Mouse (Mus musculus): ENCODE data around the gene Tstd1. TPM values are rescaled to one million over a fixed set of nuclear protein-coding genes. Genes with fewer than 3 reads are reported as not detected.

The Tstd1 gene
- polyA plus RNA-seq, 1 experiment: 79.7 TPM

DNA sequence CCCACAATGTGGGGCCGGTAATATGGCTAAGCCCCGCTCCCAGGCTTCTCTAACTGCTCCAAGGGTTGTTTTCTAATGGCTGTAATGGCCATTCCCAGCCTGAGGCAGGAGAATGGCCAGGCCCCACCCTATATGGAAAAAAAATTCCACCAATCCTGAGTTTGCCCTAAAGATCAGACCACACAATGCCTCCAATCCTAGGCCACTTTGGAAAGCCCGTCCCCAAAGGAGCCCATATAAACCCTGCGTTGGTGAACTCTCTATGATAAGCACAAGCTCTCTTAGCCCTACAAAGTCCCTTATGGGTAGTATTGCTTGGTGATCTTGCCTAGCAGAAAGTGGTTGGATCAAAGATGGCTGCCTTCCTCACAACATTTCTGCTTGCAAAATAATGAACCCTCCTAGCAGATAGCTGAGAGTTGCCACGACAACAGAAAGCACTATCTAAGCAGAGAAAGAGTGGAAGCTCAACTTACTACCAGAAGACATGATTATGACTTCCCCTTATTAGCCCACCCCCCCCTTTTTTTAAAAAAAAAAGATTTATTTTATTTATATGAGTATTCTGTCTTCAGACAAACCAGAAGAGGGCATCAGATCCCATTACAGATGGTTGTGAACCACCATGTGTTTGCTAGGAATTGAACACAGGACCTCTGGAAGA lies 47.2 kb downstream of the Tstd1 start:
- no peak overlapping the region for H3K4me3 ChIP-seq (ENCODE audit: insufficient read depth, low read depth, low read length)
- no peak overlapping the region for H3K27ac ChIP-seq (ENCODE audit: insufficient read depth, low read depth, low read length)
- TF ChIP-seq CTCF (conservative IDR thresholded peaks at IDR 0.05; ENCODE audit: insufficient read depth, insufficient read length, low read depth, low read length) (no peak), POLR2A (IDR thresholded peaks at IDR 0.05; ENCODE audit: low read depth, low read length) (no peak)
- H3K27me3 ChIP-seq (replicated peaks; ENCODE audit: control insufficient read depth, insufficient read depth, low read length): no peaks in the 10 kb centered on the region
- no peaks in the 10 kb centered on the region for H3K4me1 ChIP-seq (ENCODE audit: control insufficient read depth, insufficient read depth, low read length)
- peaks cover 2% of the 10 kb centered on the region; the same call in 1 of the 2 replicates for H3K36me3 ChIP-seq (ENCODE audit: control insufficient read depth, insufficient read depth, low read length)
- 93% methylated on average over 5 of the region's 5 CpGs for WGBS
- DNase-seq: no peak

DNA sequence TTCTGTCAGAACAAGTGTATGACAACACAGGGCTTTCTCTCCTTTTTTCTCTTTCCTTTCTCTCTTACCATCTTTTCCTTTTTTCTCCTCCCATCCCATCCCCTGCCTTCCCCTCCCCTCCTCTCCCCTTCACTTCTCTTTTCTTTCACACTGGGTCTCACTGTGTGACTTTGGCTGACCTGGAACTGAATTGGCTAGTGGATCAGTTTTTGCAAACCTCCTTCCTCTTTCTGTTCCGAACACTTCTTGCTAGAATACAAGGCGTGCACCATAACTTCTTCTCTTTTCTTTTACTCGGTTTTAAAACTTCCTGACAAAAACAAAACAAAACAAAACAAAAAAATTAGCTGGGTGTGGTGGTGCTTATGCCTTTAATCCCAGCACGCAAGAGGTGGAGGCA lies 47.9 kb downstream of the Tstd1 start:
- TF ChIP-seq CTCF (conservative IDR thresholded peaks at IDR 0.05; ENCODE audit: insufficient read depth, insufficient read length, low read depth, low read length) (no peak), POLR2A (IDR thresholded peaks at IDR 0.05; ENCODE audit: low read depth, low read length) (no peak)
- Histone ChIP-seq H3K27me3 (replicated peaks; ENCODE audit: control insufficient read depth, insufficient read depth, low read length) (no peaks in the 10 kb centered on the region), H3K4me3 (ENCODE audit: insufficient read depth, low read depth, low read length) (no peak overlapping the region), H3K36me3 (ENCODE audit: control insufficient read depth, insufficient read depth, low read length) (peaks cover 2% of the 10 kb centered on the region; the same call in 1 of the 2 replicates), H3K27ac (ENCODE audit: insufficient read depth, low read depth, low read length) (no peak overlapping the region), H3K4me1 (ENCODE audit: control insufficient read depth, insufficient read depth, low read length) (no peaks in the 10 kb centered on the region)
- 78% methylated on average over 4 of the region's 4 CpGs for WGBS
- no peak for DNase-seq

DNA sequence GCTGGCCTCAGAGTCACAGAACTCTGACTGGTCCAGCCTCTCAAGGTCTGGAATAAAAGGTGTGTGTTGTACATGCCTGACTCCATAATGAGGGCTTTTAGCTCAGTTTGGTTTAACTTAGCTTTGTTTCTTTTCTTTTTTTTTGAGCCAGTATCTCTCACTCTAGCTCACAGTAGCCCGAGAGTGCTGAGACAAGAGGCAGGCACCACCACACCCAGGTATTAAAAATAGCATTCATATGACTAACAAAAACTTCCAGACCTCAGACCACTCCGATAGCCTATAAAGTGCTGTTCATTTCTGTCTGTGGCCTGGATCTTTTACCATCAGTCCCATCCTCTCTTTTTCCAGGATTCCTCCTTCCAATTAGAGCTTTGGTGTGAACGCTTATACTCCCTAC lies 51.0 kb downstream of the Tstd1 start:
- Histone ChIP-seq H3K27me3 (replicated peaks; ENCODE audit: control insufficient read depth, insufficient read depth, low read length) (no peaks in the 10 kb centered on the region), H3K27ac (ENCODE audit: insufficient read depth, low read depth, low read length) (no peak overlapping the region), H3K4me3 (ENCODE audit: insufficient read depth, low read depth, low read length) (no peak overlapping the region), H3K4me1 (ENCODE audit: control insufficient read depth, insufficient read depth, low read length) (no peaks in the 10 kb centered on the region), H3K36me3 (ENCODE audit: control insufficient read depth, insufficient read depth, low read length) (no peaks in the 10 kb centered on the region)
- no peak for DNase-seq
- TF ChIP-seq POLR2A (IDR thresholded peaks at IDR 0.05; ENCODE audit: low read depth, low read length) (no peak), CTCF (conservative IDR thresholded peaks at IDR 0.05; ENCODE audit: insufficient read depth, insufficient read length, low read depth, low read length) (no peak)
- WGBS: 71% methylated on average over 3 of the region's 3 CpGs

Other genes starting within 250 kb of the Tstd1 start
- gene Pcp4l1, start 222.6 kb upstream of the Tstd1 start, polyA plus RNA-seq (2012; rRNA removed): 11.2 and 12.8 TPM in 2 replicates
- gene Nr1i3, start 204.9 kb upstream of the Tstd1 start, polyA plus RNA-seq (2012; rRNA removed): 0.48 and 0.67 TPM in 2 replicates
- gene Tomm40l, start 196.4 kb upstream of the Tstd1 start, polyA plus RNA-seq (2012; rRNA removed): 46.4 and 51.8 TPM in 2 replicates
- 19.8 and 20.8 TPM in 2 replicates for gene Apoa2, start 193.8 kb upstream of the Tstd1 start, polyA plus RNA-seq (2012; rRNA removed)
- 35.8 and 46.8 TPM in 2 replicates for gene Fcer1g, start 184.5 kb upstream of the Tstd1 start, polyA plus RNA-seq (2012; rRNA removed)
- 1.2 and 1.5 TPM in 2 replicates for gene Adamts4, start 168.5 kb upstream of the Tstd1 start, polyA plus RNA-seq (2012; rRNA removed)
- gene Ndufs2, start 167.5 kb upstream of the Tstd1 start, polyA plus RNA-seq (2012; rRNA removed): 374 and 559 TPM in 2 replicates
- gene B4galt3, start 148.5 kb upstream of the Tstd1 start, polyA plus RNA-seq (2012; rRNA removed): 58.9 and 67.7 TPM in 2 replicates
- gene Ppox, start 137.7 kb upstream of the Tstd1 start, polyA plus RNA-seq (2012; rRNA removed): 51.5 and 63.2 TPM in 2 replicates
- gene Usp21, start 130.9 kb upstream of the Tstd1 start, polyA plus RNA-seq (2012; rRNA removed): 47.8 and 53.4 TPM in 2 replicates
- 43.1 and 59.5 TPM in 2 replicates for gene Ufc1, start 123.8 kb upstream of the Tstd1 start, polyA plus RNA-seq (2012; rRNA removed)
- 46.7 and 48.6 TPM in 2 replicates for gene Dedd, start 89.7 kb upstream of the Tstd1 start, polyA plus RNA-seq (2012; rRNA removed)
- 207 and 209 TPM in 2 replicates for gene Nit1, start 73.2 kb upstream of the Tstd1 start, polyA plus RNA-seq (2012; rRNA removed)
- gene Pfdn2, start 73.2 kb upstream of the Tstd1 start, polyA plus RNA-seq (2012; rRNA removed): 17.1 and 37.0 TPM in 2 replicates
- 6.9 and 7.1 TPM in 2 replicates for gene Klhdc9, start 58.1 kb upstream of the Tstd1 start, polyA plus RNA-seq (2012; rRNA removed)
- gene Nectin4, start 48.8 kb upstream of the Tstd1 start, polyA plus RNA-seq (2012; rRNA removed): 2.3 TPM in 2 replicates
- 1.6 and 4.8 TPM in 2 replicates for gene Arhgap30, start 29.9 kb upstream of the Tstd1 start, polyA plus RNA-seq (2012; rRNA removed)
- 56.8 and 59.0 TPM in 2 replicates for gene Usf1, start 7.6 kb upstream of the Tstd1 start, polyA plus RNA-seq (2012; rRNA removed)
- gene F11r, start 18.7 kb downstream of the Tstd1 start, polyA plus RNA-seq (2012; rRNA removed): 88.7 and 106 TPM in 2 replicates
- gene Alyref2, start 84.6 kb downstream of the Tstd1 start, polyA plus RNA-seq (2012; rRNA removed): 3.2 and 3.3 TPM in 2 replicates
- gene Itln1, start 116.4 kb downstream of the Tstd1 start, polyA plus RNA-seq (2012; rRNA removed): not detected in 2 replicates
- gene Cd244a, start 140.3 kb downstream of the Tstd1 start, polyA plus RNA-seq (2012; rRNA removed): 0.11 and 0.53 TPM in 2 replicates
- gene Ly9, start 188.5 kb downstream of the Tstd1 start, polyA plus RNA-seq (2012; rRNA removed): 0.54 and 2.2 TPM in 2 replicates
- gene Slamf7, start 234.2 kb downstream of the Tstd1 start, polyA plus RNA-seq (2012; rRNA removed): 1.1 and 1.5 TPM in 2 replicates

All from kidney, adult 2 months (tissue).